Mouse (Mus musculus): ENCODE data around the gene Lrrc55. TPM values are rescaled to one million over a fixed set of nuclear protein-coding genes. Genes with fewer than 3 reads are reported as not detected.

Lrrc55 gene
- polyA plus RNA-seq (2012; rRNA removed) = 3.6 and 4.4 TPM in 2 replicates

DNA sequence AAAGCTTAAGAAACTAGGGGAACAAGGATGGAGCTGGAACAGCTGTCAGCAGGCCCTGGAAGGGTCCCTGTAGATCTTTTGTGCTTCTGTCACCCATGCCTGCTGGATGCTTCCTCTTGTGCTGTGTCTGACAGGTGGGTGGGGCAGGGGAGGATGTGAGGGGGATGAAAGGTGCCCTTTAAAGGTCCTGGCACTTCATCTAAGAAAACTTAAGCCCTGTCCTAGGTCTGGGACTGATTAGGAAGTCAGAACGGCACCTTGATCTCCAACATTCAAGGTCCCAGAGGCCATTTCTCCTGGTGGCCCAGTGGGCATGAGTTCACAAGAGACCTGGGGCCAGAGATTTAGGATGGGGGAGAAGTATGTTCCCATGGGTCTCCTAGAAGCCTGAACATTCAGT lies at the start of gene Lrrc55:
TSS of gene Lrrc55 (minus strand) at position 297 of the 400 bp plus-strand sequence.

DNA sequence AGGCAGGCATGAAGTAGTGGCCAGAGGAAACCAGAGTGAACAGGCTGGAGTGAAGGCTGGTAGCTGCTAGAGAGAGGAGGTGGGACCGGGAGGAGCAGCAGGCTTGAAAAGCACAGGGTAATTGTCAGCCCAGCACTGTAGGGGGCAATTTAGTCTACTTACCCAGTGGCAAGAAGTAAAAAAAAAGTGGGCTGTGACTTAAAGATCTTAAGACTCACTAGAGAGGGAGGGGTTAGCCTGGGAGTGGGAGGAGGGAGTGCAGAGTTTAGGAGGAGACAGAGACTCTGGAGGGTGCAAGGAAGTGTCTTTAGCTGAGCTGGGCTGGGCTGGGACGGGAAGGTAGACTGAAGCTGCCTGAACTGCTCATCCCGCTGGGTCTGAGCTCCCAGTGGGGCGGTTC lies 60.9 kb downstream of the Lrrc55 start, which contains the start of gene Aplnr:
TSS of gene Aplnr (plus strand) at position 137 of the 400 bp plus-strand sequence.

Other genes with a start within 250 kb of the Lrrc55 start
- 0.18 TPM in 1 of 2 replicates, not detected in the other for gene Prg2, start 216.7 kb downstream of the Lrrc55 start, polyA plus RNA-seq (2012; rRNA removed)
- not detected in 2 replicates for gene Prg3, start 209.0 kb downstream of the Lrrc55 start, polyA plus RNA-seq (2012; rRNA removed)
- gene Ssrp1, start 160.0 kb downstream of the Lrrc55 start, polyA plus RNA-seq (2012; rRNA removed) = 129 and 183 TPM in 2 replicates
- 0.37 and 0.50 TPM in 2 replicates for gene P2rx3, start 159.7 kb downstream of the Lrrc55 start, polyA plus RNA-seq (2012; rRNA removed)
- gene Tnks1bp1, start 149.2 kb downstream of the Lrrc55 start, polyA plus RNA-seq (2012; rRNA removed) = 95.3 and 109 TPM in 2 replicates
- gene Aplnr, start 61.0 kb downstream of the Lrrc55 start, polyA plus RNA-seq (2012; rRNA removed) = 27.2 and 30.1 TPM in 2 replicates
- not detected in 2 replicates for gene Olfr987, start 142.1 kb upstream of the Lrrc55 start, polyA plus RNA-seq (2012; rRNA removed)
- not detected in 2 replicates for gene Olfr988, start 166.0 kb upstream of the Lrrc55 start, polyA plus RNA-seq (2012; rRNA removed)
- not detected in 2 replicates for gene Olfr992, start 212.3 kb upstream of the Lrrc55 start, polyA plus RNA-seq (2012; rRNA removed)
- gene Olfr993, start 217.7 kb upstream of the Lrrc55 start, polyA plus RNA-seq (2012; rRNA removed) = not detected in 2 replicates
- gene Olfr994, start 239.3 kb upstream of the Lrrc55 start, polyA plus RNA-seq (2012; rRNA removed) = not detected in 2 replicates
- gene Olfr995, start 246.4 kb upstream of the Lrrc55 start, polyA plus RNA-seq (2012; rRNA removed) = not detected in 2 replicates